Mouse (Mus musculus) left cerebral cortex, postnatal 10 days (tissue): ENCODE results near the gene Gm12666. TPM values are rescaled to one million over a fixed set of nuclear protein-coding genes. Genes with fewer than 3 reads are reported as not detected.
"Not testable (repeated sequence)": the region's sequence is repeated elsewhere in the genome, so short reads cannot be mapped to it uniquely, and the experiment has no call there.

Experiments
- DNase-seq, 2 experiments: peaks; one replicate each; pipeline ENCODE4 v3.0.0; 2021 to 2022; ENCODE audit warnings: low spot score in 2 of 2, mixed read lengths in 1 of 2; ENCODE audit errors: extremely low spot score in 1 of 2
- intact Hi-C: fragments of 180-260 bp; cut with DNase I; formaldehyde crosslinking; loops from one replicate; pipeline ENCODE4 v1.15.1; 2025
- total RNA-seq, 2 experiments: library from RNA; stranded (reverse); gene quantifications; 2 replicates each; pipeline ENCODE4 v1.2.3; 2021

Gene Gm12666
- total RNA-seq: 1 to 10 TPM; 1.7 to 3.5 TPM

DNA sequence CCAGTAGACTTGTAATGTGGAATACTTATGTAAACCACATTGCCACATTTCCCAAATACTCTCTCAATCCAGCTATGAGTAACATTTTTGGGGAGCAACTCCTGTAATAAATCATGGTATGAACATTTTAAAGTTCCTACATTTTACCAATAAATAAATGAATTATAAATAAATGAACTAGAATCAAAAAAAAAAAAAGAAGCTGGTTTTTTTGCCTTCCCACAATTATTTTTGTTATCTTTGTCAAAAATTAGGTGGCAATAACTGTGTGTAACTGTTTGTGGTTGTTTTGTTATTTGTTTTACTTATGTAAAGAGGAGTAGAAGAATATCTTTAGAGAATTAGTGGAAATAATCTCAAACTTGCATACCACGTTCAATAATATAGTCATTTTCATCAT lies at the start of gene Gm12666:
TSS of gene Gm12666 (minus strand) at position 101 of the 400 bp plus-strand sequence.
- intact Hi-C loops, DNase-seq: not testable (repeated sequence)

- intact Hi-C loops: no loop called here
- no peak for DNase-seq
These were observed 34.8 kb upstream of the Gm12666 start for GRCm38 (mm10) chr4:92226326-92226725.

- no peak for DNase-seq
- intact Hi-C loops: no loop called here
These were observed 24.7 kb upstream of the Gm12666 start for GRCm38 (mm10) chr4:92216286-92216685.

DNA sequence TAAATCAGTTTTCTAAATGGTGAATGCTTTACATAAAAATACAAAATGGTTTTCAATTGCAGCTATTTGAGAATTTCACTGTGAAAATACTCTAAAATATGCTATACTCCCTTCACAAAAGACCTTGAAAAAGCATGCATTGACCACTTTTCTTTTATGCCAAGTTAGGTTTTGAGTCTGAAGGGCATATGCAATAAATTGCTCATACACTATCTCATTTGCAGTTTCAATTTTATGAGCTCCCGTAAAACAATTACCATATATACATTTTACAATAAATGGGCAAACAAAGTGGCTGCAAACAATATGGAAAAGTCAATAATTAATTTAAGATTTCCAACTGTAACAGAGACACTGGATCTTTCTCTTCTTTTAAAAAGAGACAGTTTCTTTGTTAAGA lies 38.9 kb downstream of the Gm12666 start:
- no peak for DNase-seq
- intact Hi-C loops: no loop called here

DNA sequence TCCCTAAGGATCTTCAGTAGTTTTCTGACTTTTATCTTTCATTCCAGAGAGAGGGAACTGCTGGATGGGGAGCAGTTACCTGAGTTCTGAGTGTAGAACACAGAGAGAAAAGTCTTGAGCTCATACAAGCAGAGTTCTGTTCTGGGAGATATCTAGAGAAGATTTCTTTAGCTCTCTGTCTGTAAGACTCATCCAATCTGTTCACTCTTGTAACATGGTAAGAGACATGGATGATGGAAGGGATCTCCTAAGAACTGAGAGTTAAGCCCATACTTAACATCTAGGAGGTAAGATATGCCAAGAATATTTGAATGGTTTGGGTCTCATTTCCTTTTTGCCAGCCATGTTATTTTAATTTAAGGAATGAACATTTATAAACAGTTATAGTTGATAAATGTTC lies 44.4 kb downstream of the Gm12666 start, which contains the start of gene Izumo3:
TSS of gene Izumo3 (minus strand) at position 101 of the 400 bp plus-strand sequence.
- no peak for DNase-seq
- intact Hi-C loops: no loop called here

Other genes with a start within 250 kb of the Gm12666 start
- gene Izumo3, start 44.5 kb downstream of the Gm12666 start, total RNA-seq: not detected